Mouse (Mus musculus): ENCODE data around the gene Gm5485.

- TF ChIP-seq CTCF (IDR thresholded peaks at IDR 0.05; ENCODE audit: insufficient read depth, low read length) (no peak), POLR2A (IDR thresholded peaks at IDR 0.05; ENCODE audit: borderline replicate concordance, extremely low read depth, low read depth, low read length) (no peak)
Observed at GRCm38 (mm10) chr16:48403423-48403822, 8.8 kb downstream of the Gm5485 start.

Data from lung, adult 2 months (tissue).